Mouse (Mus musculus): ENCODE data around the gene Spata45. TPM values are rescaled to one million over a fixed set of nuclear protein-coding genes. Genes with fewer than 3 reads are reported as not detected.

The Spata45 gene
- polyA plus RNA-seq (2021; fragmentation: Nextera tagmentation): not detected in 2 replicates
- long read RNA-seq, experiment 1: 0 reads
- long read RNA-seq, experiment 2: 0 reads

GRCm38 (mm10) chr1:191036554-191037334 is at the start of gene Spata45:
Gene Spata45, plus strand, starts transcription at chr1:191036639.

GRCm38 (mm10) chr1:191026021-191026713 is 10.3 kb upstream of the Spata45 start, which contains the start of gene Flvcr1:
Gene Flvcr1, minus strand, starts transcription at chr1:191026158.

GRCm38 (mm10) chr1:191062781-191063485 is 26.5 kb downstream of the Spata45 start, which contains the start of the genes Tatdn3 and Nsl1:
Gene Tatdn3, minus strand, starts transcription at chr1:191062932.
Gene Nsl1, plus strand, starts transcription at chr1:191063012.

Other genes with a start within 250 kb of the Spata45 start
- 14.4 and 21.3 TPM in 2 replicates for gene Rps6kc1, start 124.9 kb upstream of the Spata45 start, polyA plus RNA-seq (2021; fragmentation: Nextera tagmentation)
- 25.1 and 35.2 TPM in 2 replicates for gene Angel2, start 111.5 kb upstream of the Spata45 start, polyA plus RNA-seq (2021; fragmentation: Nextera tagmentation)
- 0.68 and 0.82 TPM in 2 replicates for gene Vash2, start 57.3 kb upstream of the Spata45 start, polyA plus RNA-seq (2021; fragmentation: Nextera tagmentation)
- gene Flvcr1, start 10.5 kb upstream of the Spata45 start, polyA plus RNA-seq (2021; fragmentation: Nextera tagmentation): 1.6 and 2.5 TPM in 2 replicates
- gene Tatdn3, start 26.3 kb downstream of the Spata45 start, polyA plus RNA-seq (2021; fragmentation: Nextera tagmentation): 6.6 and 8.9 TPM in 2 replicates
- gene Nsl1, start 26.4 kb downstream of the Spata45 start, polyA plus RNA-seq (2021; fragmentation: Nextera tagmentation): 0.54 and 0.64 TPM in 2 replicates
- 4.7 and 5.9 TPM in 2 replicates for gene Batf3, start 61.2 kb downstream of the Spata45 start, polyA plus RNA-seq (2021; fragmentation: Nextera tagmentation)
- gene Fam71a, start 128.2 kb downstream of the Spata45 start, polyA plus RNA-seq (2021; fragmentation: Nextera tagmentation): not detected in 2 replicates
- 0.72 and 0.83 TPM in 2 replicates for gene Atf3, start 181.4 kb downstream of the Spata45 start, polyA plus RNA-seq (2021; fragmentation: Nextera tagmentation)